Mouse (Mus musculus) embryonic facial prominence, embryonic 14.5 days (tissue): Measurements from ENCODE around the gene Rnf207. TPM values are rescaled to one million over a fixed set of nuclear protein-coding genes. Genes with fewer than 3 reads are reported as not detected.

Source experiments
- ATAC-seq: fragments of 200-750 bp; cut with Nextera tagmentation; 2 replicates; pipeline ENCODE4 v1.8.0; 2017; ENCODE audit warnings: low read depth, moderate number of reproducible peaks, moderate TSS enrichment
- DNase-seq: peaks from one replicate; pipeline ENCODE4 v3.0.0-alpha.2; 2015; ENCODE audit warnings: low spot score
- H3K27ac ChIP-seq: fragments of 300-500 bp; sonication (generic); replicated peaks from 2 replicates; pipeline ENCODE4 v1.5.1; 2014; ENCODE audit warnings: low read depth, mild to moderate bottlenecking, low read length, moderate library complexity
- H3K27me3 ChIP-seq: fragments of 300-500 bp; sonication (generic); replicated peaks from 2 replicates; pipeline ENCODE4 v1.6.1; 2014; ENCODE audit warnings: low read length; ENCODE audit not compliant: control insufficient read depth, insufficient read depth
- H3K36me3 ChIP-seq: fragments of 300-500 bp; sonication (generic); 2 replicates; pipeline ENCODE4 v1.6.1; 2014; ENCODE audit warnings: low read length, mixed read lengths; ENCODE audit not compliant: control insufficient read depth, insufficient read depth
- H3K4me1 ChIP-seq: fragments of 300-500 bp; sonication (generic); 2 replicates; pipeline ENCODE4 v1.6.1; 2014; ENCODE audit warnings: antibody characterized with exemption, low read length; ENCODE audit not compliant: control insufficient read depth, insufficient read depth
- H3K4me2 ChIP-seq: fragments of 300-500 bp; sonication (generic); 2 replicates; pipeline ENCODE4 v1.6.1; 2014; ENCODE audit warnings: low read depth, mild to moderate bottlenecking, low read length, moderate library complexity, mixed read lengths
- H3K4me3 ChIP-seq: fragments of 300-500 bp; sonication (generic); 2 replicates; pipeline ENCODE4 v1.5.1; 2014; ENCODE audit warnings: low read depth, mild to moderate bottlenecking, low read length
- H3K9ac ChIP-seq: fragments of 300-500 bp; sonication (generic); 2 replicates; pipeline ENCODE4 v1.6.1; 2014; ENCODE audit warnings: low read depth, mild to moderate bottlenecking, low read length, moderate library complexity, mixed read lengths
- H3K9me3 ChIP-seq: fragments of 300-500 bp; sonication (generic); 2 replicates; pipeline ENCODE4 v1.6.1; 2016; ENCODE audit warnings: low read length; ENCODE audit not compliant: control insufficient read depth
- WGBS: fragments of 180-500 bp; shearing (Covaris S2); extraction: QIAGEN DNeasy Blood & Tissue Kit; methylation state at CpG from one replicate; pipeline ENCODE4 v1.1.7; 2014; 5-methylcytosine and 5-hydroxymethylcytosine counted together
- polyA plus RNA-seq: library from polyadenylated mRNA; unstranded; fragments of >200 nt; fragmentation: Nextera tagmentation; extraction: Ambion mirVana; gene quantifications from 2 replicates; pipeline ENCODE4 v1.2.1, GENCODE M21; 2014

Gene Rnf207
- polyA plus RNA-seq, 1 experiment from 2014 or later = 0.84 TPM

DNA sequence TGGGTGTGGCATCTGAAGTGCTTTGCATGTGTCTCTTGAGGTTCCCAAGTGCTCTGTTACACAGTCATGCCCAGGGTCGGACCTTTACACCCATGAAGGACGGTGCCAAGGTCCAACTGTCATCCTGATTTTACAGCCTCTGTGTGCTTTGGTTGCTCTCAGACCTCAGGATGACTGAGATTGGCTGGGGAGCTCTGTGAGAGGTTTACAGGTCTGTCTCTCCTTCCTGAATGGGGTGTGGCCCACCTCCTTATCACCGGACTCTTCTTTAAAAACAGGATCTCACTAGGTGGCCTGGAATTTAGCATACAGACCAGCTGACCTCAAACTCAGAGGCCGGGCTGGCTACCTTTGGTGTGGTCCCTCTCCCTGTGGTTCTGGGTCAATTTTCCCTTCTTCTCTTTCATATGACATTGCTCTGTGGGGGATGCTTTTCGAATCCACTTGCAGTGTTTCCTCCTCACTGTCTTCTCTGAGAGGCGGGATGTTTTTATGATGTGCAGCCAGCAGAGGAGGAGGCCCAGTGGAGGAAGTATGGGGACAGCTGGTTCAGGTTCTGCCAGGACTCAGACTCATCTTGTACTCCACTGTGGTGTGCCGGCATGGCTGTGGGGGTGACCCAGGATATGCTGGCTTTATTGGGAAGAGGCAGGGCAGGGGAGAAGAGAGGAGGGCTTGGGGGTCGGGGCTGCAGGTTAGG is 32.1 kb upstream of the Rnf207 start:
- H3K4me2 ChIP-seq = no peak overlapping the region
- ATAC-seq (no peak), DNase-seq (no peak)
- no peak overlapping the region for H3K9ac ChIP-seq
- no peak overlapping the region for H3K27ac ChIP-seq
- peaks cover 29% of the 10 kb centered on the region for H3K27me3 ChIP-seq
- 39% methylated on average over 8 of the region's 8 CpGs for WGBS
- H3K4me3 ChIP-seq = no peak overlapping the region
- H3K9me3 ChIP-seq = no peaks in the 10 kb centered on the region
- H3K4me1 ChIP-seq = no peaks in the 10 kb centered on the region
- no peaks in the 10 kb centered on the region for H3K36me3 ChIP-seq

DNA sequence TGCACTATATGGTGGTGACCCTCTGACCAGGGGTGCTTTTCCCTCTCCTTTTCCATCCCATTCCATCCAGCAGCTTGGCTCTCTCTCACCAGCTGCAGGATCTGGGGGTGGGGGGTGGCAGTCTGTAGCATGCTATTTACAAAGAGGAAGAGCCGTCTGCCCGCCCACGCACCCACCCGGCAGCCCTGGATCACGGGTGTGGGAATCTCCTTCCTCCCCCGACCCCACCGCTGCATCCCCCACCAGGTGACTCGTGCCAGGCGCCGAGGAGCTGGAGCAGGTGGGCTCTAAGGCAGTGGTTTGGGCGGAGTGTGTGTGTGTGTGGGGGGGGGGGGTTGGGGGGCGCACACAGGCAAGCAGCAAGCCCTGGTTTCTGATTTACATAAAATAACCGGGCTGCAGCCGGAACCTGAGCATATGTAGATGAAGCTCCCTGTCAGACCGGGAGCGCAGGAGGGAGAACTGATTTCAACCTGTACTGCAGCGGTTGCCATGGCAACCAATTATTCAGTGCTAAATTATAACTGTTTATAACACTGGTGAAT is 31.1 kb upstream of the Rnf207 start:
- Histone ChIP-seq H3K27ac (no peak overlapping the region), H3K9ac (0 out of 2 replicates have a peak overlapping the region, but pooled peaks have one; percentile 30), H3K4me1 (no peaks in the 10 kb centered on the region), H3K27me3 (peaks cover 29% of the 10 kb centered on the region), H3K9me3 (no peaks in the 10 kb centered on the region), H3K36me3 (no peaks in the 10 kb centered on the region), H3K4me2 (no peak overlapping the region), H3K4me3 (no peak overlapping the region)
- DNase-seq (peak; percentile 77), ATAC-seq (0 out of 2 replicates have a peak, but pooled peaks have one; percentile 59)
- WGBS = 8% methylated on average over 12 of the region's 17 CpGs

DNA sequence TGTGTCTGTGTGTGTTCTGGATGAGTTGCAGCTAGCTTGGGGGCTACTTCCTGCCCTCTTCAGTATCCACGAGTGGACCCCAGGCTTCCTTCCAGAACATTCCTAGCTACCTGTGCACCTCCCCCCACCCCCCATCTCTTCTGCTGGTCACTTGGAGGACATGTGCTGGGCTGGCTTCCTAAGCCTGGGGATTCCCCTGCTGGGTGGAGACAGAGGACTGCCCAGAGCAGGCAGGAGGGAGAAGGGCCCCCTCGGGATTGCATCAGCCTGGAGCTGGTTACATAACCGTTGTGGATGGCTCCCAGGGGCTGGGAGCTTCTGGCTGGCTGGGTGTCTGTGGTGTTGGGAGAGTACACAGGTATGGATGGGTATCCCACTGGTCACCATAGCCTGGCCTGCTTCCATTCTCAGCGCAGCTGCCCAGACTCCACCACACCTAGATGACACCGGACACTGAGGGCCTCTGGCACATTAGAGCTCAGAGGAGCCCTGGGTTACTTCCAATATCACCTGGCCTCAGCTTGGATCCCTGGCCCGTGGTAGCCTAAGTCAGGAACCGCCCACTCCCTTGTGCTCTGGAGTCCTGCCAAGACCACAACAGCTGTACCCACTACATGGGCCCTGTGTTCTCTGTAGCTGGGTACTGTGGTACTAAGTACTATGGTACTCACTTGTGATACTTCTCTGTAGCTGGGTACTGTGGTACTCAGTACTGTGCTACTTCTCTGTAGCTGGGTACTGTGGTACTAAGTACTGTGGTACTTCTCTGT is 26.5 kb upstream of the Rnf207 start:
- H3K9me3 ChIP-seq = no peaks in the 10 kb centered on the region
- DNase-seq (no peak), ATAC-seq (no peak)
- H3K4me2 ChIP-seq = no peak overlapping the region
- no peak overlapping the region for H3K9ac ChIP-seq
- peaks cover 22% of the 10 kb centered on the region for H3K27me3 ChIP-seq
- WGBS = 46% methylated on average over 6 of the region's 7 CpGs
- no peak overlapping the region for H3K4me3 ChIP-seq
- H3K4me1 ChIP-seq = no peaks in the 10 kb centered on the region
- no peaks in the 10 kb centered on the region for H3K36me3 ChIP-seq
- H3K27ac ChIP-seq = no peak overlapping the region

DNA sequence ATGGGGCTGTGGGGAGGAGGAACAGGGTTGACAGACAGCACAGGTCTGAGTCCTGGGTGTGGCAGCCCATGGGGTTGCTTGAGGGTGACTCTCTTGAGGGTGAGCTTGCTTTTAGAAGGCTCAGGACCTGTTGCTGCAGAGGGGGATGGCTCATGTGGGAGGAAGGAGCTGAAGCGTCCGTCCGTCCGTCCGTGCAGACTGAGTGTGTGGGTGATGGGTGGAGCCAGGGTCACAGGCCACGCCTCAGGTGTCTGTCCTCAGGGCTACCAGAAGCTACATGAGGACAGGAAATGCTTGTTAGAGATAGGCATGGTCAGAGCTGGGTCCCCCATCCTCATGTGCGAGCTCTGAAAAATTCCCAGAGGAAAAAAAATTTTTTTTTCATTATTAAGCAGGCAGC is 25.9 kb upstream of the Rnf207 start:
- peaks cover under 1% of the 10 kb centered on the region; the same call in 1 of the 2 replicates for H3K4me1 ChIP-seq
- no peaks in the 10 kb centered on the region for H3K36me3 ChIP-seq
- WGBS = 53% methylated on average over 7 of the region's 7 CpGs
- no peak overlapping the region for H3K4me3 ChIP-seq
- ATAC-seq = no peak
- peaks cover 25% of the 10 kb centered on the region for H3K27me3 ChIP-seq
- H3K9ac ChIP-seq = no peak overlapping the region
- no peak overlapping the region for H3K27ac ChIP-seq
- no peaks in the 10 kb centered on the region for H3K9me3 ChIP-seq
- H3K4me2 ChIP-seq = no peak overlapping the region
- DNase-seq = no peak

DNA sequence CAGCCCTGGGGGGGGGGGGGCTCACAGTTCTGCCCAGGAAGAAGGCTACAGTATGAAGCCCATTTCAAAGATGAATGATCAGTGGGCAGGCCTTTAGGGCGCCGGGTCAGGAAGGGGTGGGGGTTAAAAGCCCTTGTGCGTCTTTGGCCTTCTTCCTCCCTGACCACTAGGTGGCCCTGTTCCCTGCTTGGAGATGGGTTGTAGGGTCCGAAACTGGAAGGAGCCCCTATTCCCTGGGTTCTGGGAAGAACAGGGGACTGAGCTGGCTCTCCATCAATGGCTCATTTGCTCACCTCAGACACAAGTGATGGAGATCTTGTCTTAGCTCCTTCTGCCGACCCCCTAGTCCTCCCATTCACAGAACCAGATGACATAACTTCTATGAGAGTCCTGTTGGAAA is 24.5 kb upstream of the Rnf207 start:
- H3K9me3 ChIP-seq = no peaks in the 10 kb centered on the region
- no peaks in the 10 kb centered on the region for H3K36me3 ChIP-seq
- H3K4me2 ChIP-seq = no peak overlapping the region
- WGBS = 9% methylated on average over 5 of the region's 5 CpGs
- no peak overlapping the region for H3K9ac ChIP-seq
- ATAC-seq = no peak
- H3K27me3 ChIP-seq = peaks cover 27% of the 10 kb centered on the region
- peaks cover 8% of the 10 kb centered on the region; the same call in 1 of the 2 replicates for H3K4me1 ChIP-seq
- DNase-seq = no peak
- H3K27ac ChIP-seq = no peak overlapping the region
- no peak overlapping the region for H3K4me3 ChIP-seq

DNA sequence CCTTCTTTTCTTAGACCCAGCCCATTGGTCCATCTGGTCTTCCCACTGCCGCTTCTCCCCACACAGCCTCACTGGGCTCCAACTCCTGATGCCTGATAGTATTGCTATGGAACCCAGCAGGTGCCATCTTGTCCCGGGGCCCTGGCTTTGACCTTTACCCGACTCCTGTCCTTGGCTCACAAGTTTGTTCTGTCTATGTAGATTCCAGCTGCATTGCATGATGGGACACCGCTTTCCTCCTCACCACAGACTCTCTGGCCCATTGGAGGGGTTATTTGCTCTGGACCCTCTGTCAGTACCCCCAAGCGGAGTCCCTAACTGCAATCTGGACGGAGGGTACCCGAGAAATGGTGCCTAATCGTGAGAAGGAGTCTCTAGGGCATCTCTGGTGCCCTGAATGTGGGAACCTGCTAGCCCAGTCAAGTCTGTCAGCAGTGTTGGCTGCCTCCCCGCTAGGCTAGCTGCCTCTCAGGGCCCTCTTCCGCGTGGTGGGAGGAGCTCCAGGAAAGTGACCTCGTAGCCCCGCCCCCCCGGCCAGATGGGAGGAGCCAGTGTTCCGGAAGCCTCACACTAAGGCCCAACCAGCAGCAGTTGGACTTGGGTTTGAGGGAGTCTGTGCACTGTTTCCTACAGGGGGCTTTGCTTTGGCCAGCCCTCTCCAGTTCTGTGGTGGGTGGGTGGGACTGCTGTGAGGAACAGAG is 21.9 kb upstream of the Rnf207 start:
- DNase-seq (no peak), ATAC-seq (no peak)
- no peak overlapping the region for H3K27ac ChIP-seq
- WGBS = 55% methylated on average over 9 of the region's 15 CpGs
- H3K4me2 ChIP-seq = no peak overlapping the region
- H3K4me3 ChIP-seq = no peak overlapping the region
- H3K9me3 ChIP-seq = no peaks in the 10 kb centered on the region
- peaks cover 2% of the 10 kb centered on the region; the same call in 1 of the 2 replicates for H3K36me3 ChIP-seq
- no peak overlapping the region for H3K9ac ChIP-seq
- H3K4me1 ChIP-seq = peaks cover 8% of the 10 kb centered on the region; the same call in 1 of the 2 replicates
- peaks cover 43% of the 10 kb centered on the region for H3K27me3 ChIP-seq

DNA sequence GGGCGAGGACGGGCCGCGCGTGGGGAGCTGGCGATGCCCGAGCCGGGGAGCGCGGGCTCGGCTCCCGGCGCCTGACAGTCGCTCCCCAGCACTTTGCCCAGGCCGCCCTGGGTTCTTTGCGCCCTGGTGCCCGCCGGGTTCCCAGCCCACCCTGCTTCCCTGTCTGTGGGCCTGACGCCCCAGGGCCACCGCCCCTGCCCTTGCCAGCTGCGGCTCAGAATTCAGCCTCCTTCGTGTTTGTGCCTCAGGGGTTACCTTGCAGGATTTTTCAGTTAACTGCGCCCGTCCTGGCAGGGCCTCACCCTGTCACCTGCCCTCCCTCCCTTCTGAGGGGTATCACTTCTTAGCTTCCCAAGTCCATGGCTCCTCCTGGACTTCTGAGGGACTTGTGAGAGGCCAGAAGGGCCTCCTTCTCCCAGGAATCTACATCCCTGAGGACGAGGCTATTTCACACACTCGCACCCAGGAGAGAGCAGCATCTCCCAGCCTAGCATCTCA is 20.5 kb upstream of the Rnf207 start:
- Histone ChIP-seq H3K27me3 (peaks cover 43% of the 10 kb centered on the region), H3K27ac (no peak overlapping the region), H3K9ac (peak overlapping the region; percentile 62), H3K4me2 (peak overlapping the region; percentile 100), H3K36me3 (peaks cover 16% of the 10 kb centered on the region), H3K4me1 (peaks cover 8% of the 10 kb centered on the region; the same call in 1 of the 2 replicates), H3K9me3 (no peaks in the 10 kb centered on the region), H3K4me3 (peak overlapping the region; percentile 56)
- ATAC-seq (no peak), DNase-seq (no peak)
- WGBS = 9% methylated on average over 6 of the region's 26 CpGs
